Mouse (Mus musculus): Measurements from ENCODE around the gene Eepd1. TPM values are rescaled to one million over a fixed set of nuclear protein-coding genes. Genes with fewer than 3 reads are reported as not detected.

Eepd1 gene
- total and polyA plus RNA-seq, 2 experiments from 2014 or later: 13.5 to 16.2 TPM

DNA sequence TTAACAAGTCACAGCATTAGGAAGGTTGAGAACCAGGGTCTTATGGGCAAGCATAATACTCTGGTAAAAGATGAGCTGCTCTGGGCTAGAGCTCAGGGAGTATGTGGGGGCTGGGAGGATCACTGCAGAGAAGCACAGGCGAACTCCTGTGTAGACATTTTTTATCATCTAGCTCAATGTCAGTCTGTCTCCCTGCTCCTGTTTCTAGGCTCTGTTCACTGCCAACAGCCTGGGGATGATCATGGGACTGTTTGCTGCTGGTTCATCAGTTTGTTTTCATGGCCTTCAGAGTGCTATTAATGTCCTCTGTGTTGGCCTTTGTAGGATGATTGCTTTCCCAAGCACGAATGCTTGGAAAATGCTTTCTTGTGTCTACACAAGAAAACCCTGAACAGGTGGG is 18.7 kb downstream of the Eepd1 start:
- H3K9ac ChIP-seq (replicated peaks; ENCODE audit: low read length, poor library complexity, severe bottlenecking): no peak overlapping the region
- no peak for TF ChIP-seq CTCF (IDR thresholded peaks at IDR 0.05)
- 92% methylated on average over 2 of the region's 2 CpGs for WGBS
- no peaks in the 10 kb centered on the region for H3K36me3 ChIP-seq (ENCODE audit: insufficient read depth, low read length)
- DNase-seq (ENCODE audit: low spot score) (no peak), ATAC-seq (ENCODE audit: low FRiP score) (no peak)
- H3K27ac ChIP-seq (ENCODE audit: low read depth, low read length): no peak overlapping the region
- no peaks in the 10 kb centered on the region for H3K27me3 ChIP-seq (ENCODE audit: insufficient read depth, low read length)
- H3K4me1 ChIP-seq (ENCODE audit: insufficient read depth, low read length): no peaks in the 10 kb centered on the region
- no peak overlapping the region for H3K4me2 ChIP-seq (ENCODE audit: low read depth, low read length, poor library complexity, severe bottlenecking)
- H3K4me3 ChIP-seq (ENCODE audit: low read depth, low read length): no peak overlapping the region
- H3K9me3 ChIP-seq (ENCODE audit: low read length): no peaks in the 10 kb centered on the region

DNA sequence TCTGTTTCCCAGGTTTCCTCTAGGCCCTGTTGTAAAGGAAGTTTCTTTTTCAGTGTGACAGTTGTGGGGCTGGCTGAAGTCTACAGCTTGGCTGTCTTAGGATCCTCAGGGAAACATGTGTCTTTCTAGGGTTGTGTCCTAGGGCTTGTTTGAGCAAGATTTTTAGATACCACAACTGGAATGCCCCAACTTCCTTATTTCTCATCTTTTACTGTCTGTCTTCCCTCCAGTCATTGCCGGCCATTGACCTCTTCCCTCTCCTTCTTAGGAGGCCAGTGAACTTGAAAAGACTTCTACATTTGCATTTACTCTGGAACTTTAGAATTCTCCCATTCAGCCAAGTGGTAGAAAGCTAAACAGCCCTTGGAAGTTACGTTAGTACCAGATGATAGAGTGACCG is 27.5 kb downstream of the Eepd1 start:
- Histone ChIP-seq H3K9me3 (ENCODE audit: low read length) (no peaks in the 10 kb centered on the region), H3K27me3 (ENCODE audit: insufficient read depth, low read length) (no peaks in the 10 kb centered on the region), H3K36me3 (ENCODE audit: insufficient read depth, low read length) (no peaks in the 10 kb centered on the region), H3K4me3 (ENCODE audit: low read depth, low read length) (no peak overlapping the region), H3K9ac (replicated peaks; ENCODE audit: low read length, poor library complexity, severe bottlenecking) (no peak overlapping the region), H3K4me2 (ENCODE audit: low read depth, low read length, poor library complexity, severe bottlenecking) (no peak overlapping the region), H3K27ac (ENCODE audit: low read depth, low read length) (no peak overlapping the region), H3K4me1 (ENCODE audit: insufficient read depth, low read length) (no peaks in the 10 kb centered on the region)
- DNase-seq (ENCODE audit: low spot score): no peak
- no peak for ATAC-seq (ENCODE audit: low FRiP score)
- no peak for TF ChIP-seq CTCF (IDR thresholded peaks at IDR 0.05)
- WGBS: 86% methylated on average over 3 of the region's 3 CpGs

DNA sequence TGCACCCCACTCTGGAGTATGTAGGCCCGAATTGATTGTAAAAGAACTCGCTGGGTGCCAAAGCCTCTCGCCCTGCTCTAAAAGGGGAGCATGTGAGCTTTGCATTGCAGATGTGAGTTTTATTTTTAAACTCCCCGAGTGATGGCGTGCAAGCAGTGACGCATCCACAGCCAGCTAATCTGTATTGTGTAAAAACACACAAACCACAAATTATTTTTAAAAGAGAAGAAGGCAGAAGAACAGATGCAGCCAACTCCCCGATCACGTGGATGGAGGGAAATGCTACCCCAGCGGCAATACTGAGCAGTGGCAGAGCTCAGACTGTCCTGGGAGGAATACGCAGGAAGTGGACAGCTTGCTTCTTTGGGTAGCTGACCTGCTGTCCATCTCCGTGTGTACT is 29.2 kb downstream of the Eepd1 start:
- TF ChIP-seq CTCF (IDR thresholded peaks at IDR 0.05): no peak
- H3K9ac ChIP-seq (replicated peaks; ENCODE audit: low read length, poor library complexity, severe bottlenecking): no peak overlapping the region
- no peak overlapping the region for H3K27ac ChIP-seq (ENCODE audit: low read depth, low read length)
- no peak overlapping the region for H3K4me3 ChIP-seq (ENCODE audit: low read depth, low read length)
- no peak for DNase-seq (ENCODE audit: low spot score)
- no peaks in the 10 kb centered on the region for H3K9me3 ChIP-seq (ENCODE audit: low read length)
- no peaks in the 10 kb centered on the region for H3K27me3 ChIP-seq (ENCODE audit: insufficient read depth, low read length)
- H3K36me3 ChIP-seq (ENCODE audit: insufficient read depth, low read length): no peaks in the 10 kb centered on the region
- no peaks in the 10 kb centered on the region for H3K4me1 ChIP-seq (ENCODE audit: insufficient read depth, low read length)
- WGBS: 86% methylated on average over 11 of the region's 11 CpGs
- H3K4me2 ChIP-seq (ENCODE audit: low read depth, low read length, poor library complexity, severe bottlenecking): no peak overlapping the region
- ATAC-seq (ENCODE audit: low FRiP score): no peak

DNA sequence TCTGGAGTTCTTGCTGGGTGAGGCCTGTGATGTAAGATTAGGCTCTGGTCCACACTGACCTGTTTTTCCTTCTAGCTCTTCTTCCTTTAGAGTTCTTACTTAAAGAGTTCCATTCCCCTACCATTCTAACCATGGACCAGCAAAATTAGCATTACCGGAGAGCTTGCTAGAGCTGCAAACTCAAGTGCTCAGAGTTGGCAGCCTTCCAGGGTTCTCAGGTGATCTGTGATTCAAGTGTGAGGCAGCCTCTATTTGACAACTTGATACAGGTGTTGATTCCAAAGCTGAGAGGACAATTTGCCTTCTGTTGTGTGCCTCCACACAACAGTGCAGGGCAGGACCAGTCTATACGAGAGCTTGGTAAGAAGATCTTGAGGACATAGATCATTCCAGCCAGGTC is 31.7 kb downstream of the Eepd1 start:
- DNase-seq (ENCODE audit: low spot score) (peak; percentile 53), ATAC-seq (ENCODE audit: low FRiP score) (no peak)
- Histone ChIP-seq H3K4me3 (ENCODE audit: low read depth, low read length) (no peak overlapping the region), H3K27ac (ENCODE audit: low read depth, low read length) (no peak overlapping the region), H3K9ac (replicated peaks; ENCODE audit: low read length, poor library complexity, severe bottlenecking) (no peak overlapping the region), H3K4me1 (ENCODE audit: insufficient read depth, low read length) (no peaks in the 10 kb centered on the region), H3K27me3 (ENCODE audit: insufficient read depth, low read length) (no peaks in the 10 kb centered on the region), H3K9me3 (ENCODE audit: low read length) (no peaks in the 10 kb centered on the region), H3K36me3 (ENCODE audit: insufficient read depth, low read length) (no peaks in the 10 kb centered on the region), H3K4me2 (ENCODE audit: low read depth, low read length, poor library complexity, severe bottlenecking) (no peak overlapping the region)
- TF ChIP-seq CTCF (IDR thresholded peaks at IDR 0.05): no peak
- WGBS: 75% methylated on average over 2 of the region's 2 CpGs

DNA sequence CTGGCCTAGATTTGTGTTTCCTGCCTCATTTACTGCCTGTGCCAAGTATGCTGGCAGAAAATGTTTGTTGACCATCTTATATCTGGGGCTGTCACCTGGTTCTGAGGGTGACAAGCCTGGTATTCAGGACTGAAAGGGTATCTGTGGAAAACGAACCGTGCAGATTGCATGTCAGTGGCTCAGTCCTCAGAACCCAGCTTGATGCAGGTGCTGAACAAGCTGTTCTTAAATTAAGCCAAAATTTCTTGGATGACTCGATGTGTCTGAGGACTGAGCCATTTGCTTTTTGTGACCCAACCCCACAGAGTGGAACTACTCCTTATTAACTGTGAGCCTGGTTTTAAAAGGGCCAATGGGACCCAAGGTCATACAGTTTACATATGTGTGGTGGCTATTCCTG is 32.2 kb downstream of the Eepd1 start:
- Histone ChIP-seq H3K9me3 (ENCODE audit: low read length) (no peaks in the 10 kb centered on the region), H3K27me3 (ENCODE audit: insufficient read depth, low read length) (no peaks in the 10 kb centered on the region), H3K27ac (ENCODE audit: low read depth, low read length) (no peak overlapping the region), H3K4me2 (ENCODE audit: low read depth, low read length, poor library complexity, severe bottlenecking) (no peak overlapping the region), H3K36me3 (ENCODE audit: insufficient read depth, low read length) (no peaks in the 10 kb centered on the region), H3K4me1 (ENCODE audit: insufficient read depth, low read length) (no peaks in the 10 kb centered on the region), H3K9ac (replicated peaks; ENCODE audit: low read length, poor library complexity, severe bottlenecking) (no peak overlapping the region), H3K4me3 (ENCODE audit: low read depth, low read length) (no peak overlapping the region)
- WGBS: 87% methylated on average over 3 of the region's 3 CpGs
- ATAC-seq (ENCODE audit: low FRiP score): no peak
- TF ChIP-seq CTCF (IDR thresholded peaks at IDR 0.05): no peak
- no peak for DNase-seq (ENCODE audit: low spot score)

DNA sequence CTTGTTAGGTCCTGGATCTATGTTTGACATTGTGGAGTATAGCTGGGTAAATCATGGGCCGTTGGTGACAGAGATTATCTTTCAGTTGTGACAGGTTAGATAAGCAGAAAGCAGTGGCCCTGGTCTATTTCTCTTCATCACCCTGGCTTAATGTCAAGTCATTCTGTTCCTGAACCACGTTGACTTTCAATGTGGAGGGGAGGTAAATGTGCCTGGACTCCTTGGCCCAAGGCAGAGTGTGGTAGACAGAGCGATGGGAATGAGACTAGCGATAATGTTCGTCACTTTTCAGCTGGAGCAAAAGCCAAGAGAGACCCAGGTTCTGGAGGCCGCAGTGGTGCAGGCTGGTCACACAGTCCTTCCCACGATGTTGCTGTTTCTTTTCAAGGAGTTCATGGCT is 35.3 kb downstream of the Eepd1 start:
- no peaks in the 10 kb centered on the region for H3K36me3 ChIP-seq (ENCODE audit: insufficient read depth, low read length)
- H3K4me2 ChIP-seq (ENCODE audit: low read depth, low read length, poor library complexity, severe bottlenecking): no peak overlapping the region
- no peaks in the 10 kb centered on the region for H3K27me3 ChIP-seq (ENCODE audit: insufficient read depth, low read length)
- no peaks in the 10 kb centered on the region for H3K9me3 ChIP-seq (ENCODE audit: low read length)
- no peak for TF ChIP-seq CTCF (IDR thresholded peaks at IDR 0.05)
- no peaks in the 10 kb centered on the region for H3K4me1 ChIP-seq (ENCODE audit: insufficient read depth, low read length)
- H3K9ac ChIP-seq (replicated peaks; ENCODE audit: low read length, poor library complexity, severe bottlenecking): no peak overlapping the region
- WGBS: 85% methylated on average over 7 of the region's 7 CpGs
- DNase-seq (ENCODE audit: low spot score) (no peak), ATAC-seq (ENCODE audit: low FRiP score) (no peak)
- no peak overlapping the region for H3K4me3 ChIP-seq (ENCODE audit: low read depth, low read length)
- no peak overlapping the region for H3K27ac ChIP-seq (ENCODE audit: low read depth, low read length)
